Mouse (Mus musculus): ENCODE results near the gene Nudt4.

The Nudt4 gene

GRCm38 (mm10) chr10:95535399-95536221 lies 28.3 kb downstream of the Nudt4 start:
- DNase-seq = no peak

- DNase-seq = no peak
Measured at GRCm38 (mm10) chr10:95533382-95533781, 30.6 kb downstream of the Nudt4 start.

GRCm38 (mm10) chr10:95532916-95533315 lies 31.0 kb downstream of the Nudt4 start:
- no peak for DNase-seq

- no peak for DNase-seq
Measured at GRCm38 (mm10) chr10:95530551-95531121, 33.3 kb downstream of the Nudt4 start.

- no peak for DNase-seq
Measured at GRCm38 (mm10) chr10:95526495-95527122, 37.3 kb downstream of the Nudt4 start.

GRCm38 (mm10) chr10:95525871-95526270 lies 38.1 kb downstream of the Nudt4 start:
- DNase-seq = no peak

GRCm38 (mm10) chr10:95525037-95525675 lies 38.8 kb downstream of the Nudt4 start:
- DNase-seq = no peak

- DNase-seq = no peak
Measured at GRCm38 (mm10) chr10:95517656-95518055, 46.3 kb downstream of the Nudt4 start.

- DNase-seq = peak; percentile 28 to 44
Measured at GRCm38 (mm10) chr10:95515293-95515931, 48.5 kb downstream of the Nudt4 start.

- peak; percentile 98 for DNase-seq
Measured at GRCm38 (mm10) chr10:95514656-95515292, 49.2 kb downstream of the Nudt4 start, which contains the start of gene Ube2n. Gene Ube2n, plus strand, starts transcription at chr10:95515145.

GRCm38 (mm10) chr10:95513768-95514556 lies 50.0 kb downstream of the Nudt4 start:
- peak in 1 of 2 experiments; percentile 17 for DNase-seq

GRCm38 (mm10) chr10:95512635-95513034 lies 51.3 kb downstream of the Nudt4 start:
- DNase-seq = no peak

- DNase-seq = no peak
Measured at GRCm38 (mm10) chr10:95509263-95509662, 54.7 kb downstream of the Nudt4 start.

- no peak for DNase-seq
Measured at GRCm38 (mm10) chr10:95508793-95509192, 55.2 kb downstream of the Nudt4 start.

- DNase-seq = no peak
Measured at GRCm38 (mm10) chr10:95508126-95508525, 55.8 kb downstream of the Nudt4 start.

GRCm38 (mm10) chr10:95504341-95504740 lies 59.6 kb downstream of the Nudt4 start:
- DNase-seq = peak in 1 of 2 experiments; percentile 39

- no peak for DNase-seq
Measured at GRCm38 (mm10) chr10:95503443-95504235, 60.3 kb downstream of the Nudt4 start.

- DNase-seq = peak; percentile 84 to 88
Measured at GRCm38 (mm10) chr10:95501463-95502081, 62.4 kb downstream of the Nudt4 start, which contains the start of gene Mrpl42. Gene Mrpl42, minus strand, starts transcription at chr10:95501940.

GRCm38 (mm10) chr10:95501033-95501432 lies 62.9 kb downstream of the Nudt4 start:
- no peak for DNase-seq
